Mouse (Mus musculus) testis, adult 2 months (tissue): Measurements from ENCODE around the gene Nav2.

Experiments used
- CTCF ChIP-seq: fragments of 200-500 bp; IDR thresholded peaks from 2 replicates; pipeline ENCODE4 v1.5.1; 2012; ENCODE audit warnings: low read depth, mild to moderate bottlenecking, inconsistent platforms, low read length, moderate library complexity; ENCODE audit not compliant: control insufficient read depth, insufficient read depth, insufficient replicate concordance
- POLR2A ChIP-seq: fragments of 200-500 bp; IDR thresholded peaks from 2 replicates; pipeline ENCODE4 v1.6.1; 2012; ENCODE audit warnings: low read depth, mild to moderate bottlenecking, inconsistent platforms, low read length, moderate library complexity; ENCODE audit not compliant: control insufficient read depth

GRCm38 (mm10) chr7:48923620-48924019, 15.1 kb downstream of the Nav2 start:
- no peak for TF ChIP-seq CTCF
- TF ChIP-seq POLR2A = no peak
